Mouse (Mus musculus) limb, embryonic 11.5 days (tissue): ENCODE results near the gene Gsk3b. TPM values are rescaled to one million over a fixed set of nuclear protein-coding genes. Genes with fewer than 3 reads are reported as not detected.

Experiments used
- ATAC-seq: fragments of 200-750 bp; cut with Nextera tagmentation; 2 replicates; pipeline ENCODE4 v1.8.0; 2017; ENCODE audit warnings: low read depth; ENCODE audit not compliant: insufficient number of reproducible peaks, low FRiP score, low TSS enrichment
- DNase-seq: peaks from one replicate; pipeline ENCODE4 v3.0.0-alpha.2; 2015; ENCODE audit warnings: low spot score
- H3K27ac ChIP-seq: fragments of 300-500 bp; sonication (generic); replicated peaks from 2 replicates; pipeline ENCODE4 v1.5.1; 2014; ENCODE audit warnings: low read depth, mild to moderate bottlenecking, low read length
- H3K27me3 ChIP-seq: fragments of 300-500 bp; sonication (generic); 2 replicates; pipeline ENCODE4 v1.6.1; 2014; ENCODE audit warnings: mild to moderate bottlenecking, low read length, mixed read lengths; ENCODE audit not compliant: control insufficient read depth, insufficient read depth
- H3K36me3 ChIP-seq: fragments of 300-500 bp; sonication (generic); 2 replicates; pipeline ENCODE4 v1.6.1; 2014; ENCODE audit warnings: mild to moderate bottlenecking, low read length, moderate library complexity, mixed read lengths; ENCODE audit not compliant: control insufficient read depth, insufficient read depth
- H3K4me1 ChIP-seq: fragments of 300-500 bp; sonication (generic); 2 replicates; pipeline ENCODE4 v1.6.1; 2014; ENCODE audit warnings: low read length, mixed read lengths; ENCODE audit not compliant: control insufficient read depth, insufficient read depth
- H3K4me2 ChIP-seq: fragments of 300-500 bp; sonication (generic); 2 replicates; pipeline ENCODE4 v1.6.1; 2014; ENCODE audit warnings: low read depth, mild to moderate bottlenecking, moderate library complexity; ENCODE audit not compliant: severe bottlenecking
- H3K4me3 ChIP-seq: fragments of 300-500 bp; sonication (generic); 2 replicates; pipeline ENCODE4 v1.5.1; 2014; ENCODE audit warnings: low read depth, low read length
- H3K9ac ChIP-seq: fragments of 300-500 bp; sonication (generic); 2 replicates; pipeline ENCODE4 v1.6.1; 2014; ENCODE audit warnings: mild to moderate bottlenecking, low read length
- H3K9me3 ChIP-seq: fragments of 300-500 bp; sonication (generic); 2 replicates; pipeline ENCODE4 v1.6.1; 2016; ENCODE audit warnings: low read length; ENCODE audit not compliant: control insufficient read depth
- WGBS: fragments of 180-500 bp; shearing (Covaris S2); extraction: QIAGEN DNeasy Blood & Tissue Kit; methylation state at CpG from one replicate; pipeline ENCODE4 v1.1.7; 2014; 5-methylcytosine and 5-hydroxymethylcytosine counted together
- polyA plus RNA-seq: library from polyadenylated mRNA; unstranded; fragments of >200 nt; fragmentation: Nextera tagmentation; extraction: Ambion mirVana; gene quantifications from 2 replicates; pipeline ENCODE4 v1.2.1, GENCODE M21; 2014

The Gsk3b gene
- polyA plus RNA-seq, 1 experiment from 2014 or later = 70.4 TPM

GRCm38 (mm10) chr16:38283300-38283699, 194.5 kb downstream of the Gsk3b start:
- Histone ChIP-seq H3K9me3 (no peaks in the 10 kb centered on the region), H3K36me3 (no peaks in the 10 kb centered on the region), H3K4me3 (no peak overlapping the region), H3K27me3 (no peaks in the 10 kb centered on the region), H3K4me2 (no peak overlapping the region), H3K9ac (no peak overlapping the region), H3K27ac (no peak overlapping the region), H3K4me1 (no peaks in the 10 kb centered on the region)
- ATAC-seq (no peak), DNase-seq (no peak)
- WGBS = 40% methylated on average over 3 of the region's 3 CpGs

- H3K4me2 ChIP-seq = no peak overlapping the region
- no peaks in the 10 kb centered on the region for H3K27me3 ChIP-seq
- H3K27ac ChIP-seq = no peak overlapping the region
- H3K9me3 ChIP-seq = no peaks in the 10 kb centered on the region
- no peak overlapping the region for H3K4me3 ChIP-seq
- 85% methylated on average over 7 of the region's 7 CpGs for WGBS
- H3K4me1 ChIP-seq = 0 out of 2 replicates have a peak, but pooled peaks cover 6% of the 10 kb centered on the region
- no peak for DNase-seq
- no peaks in the 10 kb centered on the region for H3K36me3 ChIP-seq
- no peak for ATAC-seq
- no peak overlapping the region for H3K9ac ChIP-seq
Measured at GRCm38 (mm10) chr16:38285801-38286200, 197.0 kb downstream of the Gsk3b start.

GRCm38 (mm10) chr16:38286541-38286940, 197.7 kb downstream of the Gsk3b start:
- 81% methylated on average over 4 of the region's 4 CpGs for WGBS
- H3K27me3 ChIP-seq = no peaks in the 10 kb centered on the region

GRCm38 (mm10) chr16:38287357-38287756, 198.6 kb downstream of the Gsk3b start:
- Histone ChIP-seq H3K4me3 (no peak overlapping the region), H3K4me2 (no peak overlapping the region), H3K9ac (no peak overlapping the region), H3K4me1 (0 out of 2 replicates have a peak, but pooled peaks cover 6% of the 10 kb centered on the region), H3K9me3 (no peaks in the 10 kb centered on the region), H3K27me3 (no peaks in the 10 kb centered on the region), H3K27ac (no peak overlapping the region), H3K36me3 (no peaks in the 10 kb centered on the region)
- DNase-seq (no peak), ATAC-seq (no peak)
- WGBS = 83% methylated on average over 6 of the region's 6 CpGs

More at GRCm38 (mm10) chr16:38286541-38286940, 197.7 kb downstream of the Gsk3b start:
- no peak overlapping the region for H3K4me2 ChIP-seq
- no peaks in the 10 kb centered on the region for H3K9me3 ChIP-seq
- no peak overlapping the region for H3K9ac ChIP-seq
- H3K4me3 ChIP-seq = no peak overlapping the region
- ATAC-seq (no peak), DNase-seq (no peak)
- H3K27ac ChIP-seq = no peak overlapping the region
- no peaks in the 10 kb centered on the region for H3K36me3 ChIP-seq
- H3K4me1 ChIP-seq = 0 out of 2 replicates have a peak, but pooled peaks cover 6% of the 10 kb centered on the region

GRCm38 (mm10) chr16:38287762-38288161, 199.0 kb downstream of the Gsk3b start:
- no peaks in the 10 kb centered on the region for H3K27me3 ChIP-seq
- H3K9me3 ChIP-seq = no peaks in the 10 kb centered on the region
- DNase-seq (no peak), ATAC-seq (no peak)
- H3K4me3 ChIP-seq = no peak overlapping the region
- no peak overlapping the region for H3K4me2 ChIP-seq
- no peaks in the 10 kb centered on the region for H3K36me3 ChIP-seq
- 0 out of 2 replicates have a peak, but pooled peaks cover 6% of the 10 kb centered on the region for H3K4me1 ChIP-seq
- no peak overlapping the region for H3K9ac ChIP-seq
- no peak overlapping the region for H3K27ac ChIP-seq
- 92% methylated on average over 3 of the region's 3 CpGs for WGBS

GRCm38 (mm10) chr16:38288851-38289250, 200.1 kb downstream of the Gsk3b start:
- H3K36me3 ChIP-seq = no peaks in the 10 kb centered on the region
- H3K27me3 ChIP-seq = no peaks in the 10 kb centered on the region
- ATAC-seq = no peak
- no peaks in the 10 kb centered on the region for H3K9me3 ChIP-seq
- DNase-seq = no peak
- H3K4me2 ChIP-seq = no peak overlapping the region
- WGBS = 18% methylated on average over 6 of the region's 6 CpGs
- H3K4me1 ChIP-seq = 0 out of 2 replicates have a peak, but pooled peaks cover 6% of the 10 kb centered on the region
- no peak overlapping the region for H3K9ac ChIP-seq
- no peak overlapping the region for H3K27ac ChIP-seq
- no peak overlapping the region for H3K4me3 ChIP-seq

GRCm38 (mm10) chr16:38290151-38290550, 201.3 kb downstream of the Gsk3b start:
- no peaks in the 10 kb centered on the region for H3K36me3 ChIP-seq
- 0 out of 2 replicates have a peak, but pooled peaks cover 6% of the 10 kb centered on the region for H3K4me1 ChIP-seq
- H3K4me2 ChIP-seq = no peak overlapping the region
- no peak overlapping the region for H3K27ac ChIP-seq
- 90% methylated on average over 2 of the region's 2 CpGs for WGBS
- no peaks in the 10 kb centered on the region for H3K9me3 ChIP-seq
- H3K9ac ChIP-seq = no peak overlapping the region
- H3K27me3 ChIP-seq = no peaks in the 10 kb centered on the region
- DNase-seq (no peak), ATAC-seq (no peak)
- no peak overlapping the region for H3K4me3 ChIP-seq

- Histone ChIP-seq H3K4me1 (no peaks in the 10 kb centered on the region), H3K4me2 (no peak within 1 kb of the TSS), H3K9ac (no peak within 1 kb of the TSS), H3K27ac (no peak within 1 kb of the TSS), H3K27me3 (no peaks in the 10 kb centered on the region), H3K4me3 (no peak within 1 kb of the TSS), H3K9me3 (no peaks in the 10 kb centered on the region), H3K36me3 (no peaks in the 10 kb centered on the region)
- 72% methylated on average over 7 of the region's 7 CpGs for WGBS
- ATAC-seq (no peak), DNase-seq (no peak)
Measured at GRCm38 (mm10) chr16:38294685-38295348, 206.0 kb downstream of the Gsk3b start, which contains the start of gene Nr1i2. Gene Nr1i2, minus strand, starts transcription at chr16:38294824.
